Mouse (Mus musculus): ENCODE measurements around the gene Baz2a.
"Not testable (repeated sequence)": the region's sequence is repeated elsewhere in the genome, so short reads cannot be mapped to it uniquely, and the experiment has no call there.

Baz2a gene

DNA sequence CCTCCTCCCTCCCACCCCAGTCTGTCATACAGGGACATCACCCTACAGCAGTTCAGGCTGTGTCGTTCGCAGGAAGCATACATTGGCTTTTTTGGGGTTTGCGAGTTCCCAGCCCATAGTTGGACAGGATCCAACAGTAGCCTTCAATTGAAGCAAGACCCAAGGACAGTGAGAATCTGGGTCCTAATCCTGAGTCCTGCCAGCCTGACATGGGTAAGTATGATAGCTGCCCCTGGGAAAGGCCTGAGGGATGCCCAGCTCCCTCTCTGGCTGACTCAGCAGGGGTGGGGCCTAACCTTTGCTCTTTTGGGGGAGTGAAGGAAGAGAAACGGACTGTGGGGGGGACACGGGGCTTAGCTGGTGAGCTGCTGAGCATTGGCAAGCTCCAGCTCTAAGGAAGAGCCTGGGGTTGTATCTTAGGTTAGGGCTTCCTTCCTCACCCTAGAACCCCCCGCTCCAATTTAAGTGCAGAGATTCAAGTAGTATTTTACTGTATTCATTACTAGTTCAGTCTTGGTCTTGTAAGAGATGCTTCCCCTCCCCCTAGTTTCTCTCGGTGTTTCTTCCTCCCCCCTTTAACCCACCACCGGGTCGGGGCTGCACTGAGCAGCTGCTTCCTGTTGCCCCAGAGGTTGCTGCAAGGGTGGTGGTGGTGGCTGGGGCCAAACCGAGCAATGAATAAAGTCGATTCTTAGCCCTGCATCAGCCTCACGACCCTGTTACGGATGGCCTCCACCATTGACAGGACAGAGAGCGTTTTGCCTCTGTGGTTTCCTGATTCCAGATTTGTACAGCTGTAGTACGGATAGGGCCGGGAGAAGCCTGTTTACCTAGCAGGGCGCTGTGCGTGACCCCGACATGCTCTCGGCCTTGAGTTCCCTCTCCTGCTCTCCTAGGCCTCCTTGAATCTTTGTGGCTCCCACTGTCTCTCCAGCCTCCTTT lies at the start of gene Baz2a:
Gene Baz2a, plus strand, starts transcription at position 14 of the 942 bp plus-strand sequence.
- in situ Hi-C loops (cut with MboI, MseI) = loop anchor here (5.0 to 10.0 kb wide), 2 partner anchors 420 to 583 kb away; partner anchors contain the start of gene Suox

- in situ Hi-C loops (cut with MboI, MseI) = no loop called here
Observed at GRCm38 (mm10) chr10:128041636-128042035, 49.7 kb upstream of the Baz2a start.

GRCm38 (mm10) chr10:128042466-128042865 lies 48.9 kb upstream of the Baz2a start:
- in situ Hi-C loops (cut with MboI, MseI) = no loop called here

DNA sequence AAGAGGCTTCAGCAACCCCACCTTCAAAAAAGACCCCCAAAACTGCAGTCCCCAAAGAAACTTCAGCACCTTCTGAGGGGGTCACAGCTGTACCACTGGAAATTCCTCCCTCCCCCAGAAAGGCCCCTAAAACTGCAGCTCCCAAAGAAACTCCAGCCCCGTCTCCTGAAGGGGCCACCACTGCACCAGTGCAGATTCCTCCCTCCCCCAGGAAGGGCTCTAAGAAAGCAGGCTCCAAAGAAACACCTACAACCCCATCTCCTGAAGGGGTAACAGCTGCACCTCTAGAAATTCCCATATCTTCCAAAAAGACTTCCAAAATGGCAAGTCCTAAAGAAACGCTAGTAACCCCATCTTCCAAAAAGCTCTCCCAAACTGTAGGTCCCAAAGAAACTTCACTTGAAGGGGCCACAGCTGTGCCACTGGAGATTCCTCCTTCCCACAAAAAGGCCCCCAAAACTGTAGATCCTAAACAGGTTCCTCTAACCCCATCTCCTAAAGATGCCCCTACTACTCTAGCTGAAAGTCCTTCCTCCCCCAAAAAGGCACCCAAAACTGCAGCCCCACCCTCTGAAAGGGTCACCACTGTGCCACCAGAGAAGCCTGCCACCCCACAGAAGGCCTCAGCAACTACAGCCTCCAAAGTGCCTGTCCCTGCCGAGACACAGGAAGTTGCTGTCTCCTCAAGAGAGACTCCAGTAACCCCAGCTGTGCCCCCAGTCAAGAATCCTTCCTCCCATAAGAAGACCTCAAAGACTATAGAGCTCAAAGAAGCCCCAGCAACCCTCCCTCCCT lies 48.1 kb upstream of the Baz2a start:
- in situ Hi-C loops (cut with MboI, MseI) = no loop called here

DNA sequence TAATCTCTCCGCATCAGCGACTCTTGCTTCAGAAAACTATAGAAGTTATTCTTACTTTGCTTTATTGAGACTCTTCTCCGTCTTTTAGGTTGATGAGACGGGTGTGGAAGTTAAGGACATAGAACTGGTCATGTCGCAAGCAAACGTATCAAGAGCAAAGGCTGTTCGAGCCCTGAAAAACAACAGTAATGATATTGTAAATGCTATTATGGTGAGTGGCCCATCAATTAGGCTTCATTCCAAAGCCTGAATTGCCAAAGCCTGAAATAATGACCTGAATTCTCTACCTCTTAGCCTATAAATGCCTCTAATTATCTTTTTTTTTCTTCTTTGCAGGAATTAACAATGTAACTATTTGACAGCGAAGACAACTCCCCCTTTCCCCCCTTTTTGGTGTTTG lies 43.2 kb upstream of the Baz2a start:
- in situ Hi-C loops (cut with MboI, MseI) = loop anchor here (5.0 kb wide), 1 partner anchor 39 kb away; no protein-coding TSS in a partner anchor

DNA sequence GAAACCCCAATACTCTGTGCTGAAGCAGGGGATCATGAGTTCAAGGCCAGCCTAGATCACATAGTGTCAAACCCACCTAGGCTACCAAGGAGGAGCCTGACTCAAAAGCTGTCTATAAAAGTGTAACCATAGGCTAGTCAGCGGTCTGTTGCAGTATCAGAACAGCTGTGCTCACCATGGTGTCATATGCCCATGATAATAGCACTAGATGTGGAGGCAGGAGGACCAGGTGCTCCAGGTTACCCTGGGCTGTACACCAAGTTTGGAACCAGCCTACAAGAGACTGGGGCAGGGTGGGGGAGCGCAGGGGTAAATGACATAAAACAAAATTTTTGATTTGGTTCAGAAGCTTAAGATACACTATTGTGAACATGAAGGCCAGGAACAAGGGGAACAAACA lies 41.6 kb upstream of the Baz2a start:
- in situ Hi-C loops (cut with MboI, MseI) = loop anchor here (5.0 kb wide), 1 partner anchor 38 kb away; no protein-coding TSS in a partner anchor

- in situ Hi-C loops (cut with MboI, MseI) = no loop called here
Observed at GRCm38 (mm10) chr10:128050355-128050754, 41.0 kb upstream of the Baz2a start.

GRCm38 (mm10) chr10:128051589-128051988 lies 39.8 kb upstream of the Baz2a start:
- in situ Hi-C loops (cut with MboI, MseI) = no loop called here

DNA sequence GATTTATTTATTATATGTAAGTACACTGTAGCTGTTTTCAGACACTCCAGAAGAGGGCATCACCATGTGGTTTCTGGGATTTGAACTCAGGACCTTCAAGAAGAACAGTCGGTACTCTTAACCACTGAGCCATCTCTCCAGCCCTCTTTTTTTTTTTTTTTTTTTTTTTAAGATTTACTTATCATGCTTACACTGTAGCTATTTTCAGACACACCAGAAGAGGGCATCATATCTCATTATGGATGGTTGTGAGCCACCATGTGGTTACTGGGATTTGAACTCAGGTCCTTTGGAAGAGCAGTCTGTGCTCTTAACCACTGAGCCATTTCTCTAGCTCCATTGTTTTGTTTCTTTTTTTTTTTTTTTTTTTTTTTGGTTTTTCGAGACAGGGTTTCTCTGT lies 39.2 kb upstream of the Baz2a start:
- in situ Hi-C loops (cut with MboI, MseI) = not testable (repeated sequence)

DNA sequence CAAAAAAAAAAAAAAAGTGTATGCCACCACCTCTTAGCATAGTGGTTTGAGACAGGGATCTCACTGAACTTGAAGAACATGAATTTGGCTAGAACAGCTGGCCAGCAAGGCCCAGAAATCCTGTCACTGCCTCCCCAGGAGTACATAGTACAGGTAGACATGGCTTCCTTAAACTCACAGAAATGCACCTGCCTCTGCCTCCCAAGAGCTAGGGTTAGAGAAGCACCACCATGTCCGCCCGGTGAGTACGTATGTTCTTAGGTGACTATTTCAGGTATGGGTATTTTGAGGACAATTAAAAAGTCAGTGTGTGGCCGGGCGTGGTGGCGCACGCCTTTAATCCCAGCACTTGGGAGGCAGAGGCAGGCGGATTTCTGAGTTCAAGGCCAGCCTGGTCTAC lies 38.4 kb upstream of the Baz2a start:
- in situ Hi-C loops (cut with MboI, MseI) = no loop called here

DNA sequence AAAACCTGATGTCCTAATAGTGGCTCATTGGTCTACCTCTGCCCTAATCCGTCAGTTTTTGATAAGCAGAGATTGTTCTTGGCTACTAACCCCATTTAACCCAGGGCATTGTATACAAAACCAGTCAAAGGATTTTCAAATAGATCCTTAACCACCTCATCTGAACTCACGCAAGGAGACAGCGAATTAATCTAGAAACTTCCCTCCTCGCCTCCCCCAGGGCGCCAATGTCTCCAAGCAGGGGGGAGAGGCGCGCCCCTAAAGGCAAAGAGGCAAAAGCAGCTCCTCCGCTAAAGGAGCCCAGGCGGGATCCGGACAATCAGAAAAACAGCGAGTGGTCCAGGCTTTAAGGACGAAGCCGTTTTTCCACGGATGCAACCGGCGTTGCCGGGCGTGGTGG lies 33.2 kb upstream of the Baz2a start:
- in situ Hi-C loops (cut with MboI, MseI) = no loop called here

DNA sequence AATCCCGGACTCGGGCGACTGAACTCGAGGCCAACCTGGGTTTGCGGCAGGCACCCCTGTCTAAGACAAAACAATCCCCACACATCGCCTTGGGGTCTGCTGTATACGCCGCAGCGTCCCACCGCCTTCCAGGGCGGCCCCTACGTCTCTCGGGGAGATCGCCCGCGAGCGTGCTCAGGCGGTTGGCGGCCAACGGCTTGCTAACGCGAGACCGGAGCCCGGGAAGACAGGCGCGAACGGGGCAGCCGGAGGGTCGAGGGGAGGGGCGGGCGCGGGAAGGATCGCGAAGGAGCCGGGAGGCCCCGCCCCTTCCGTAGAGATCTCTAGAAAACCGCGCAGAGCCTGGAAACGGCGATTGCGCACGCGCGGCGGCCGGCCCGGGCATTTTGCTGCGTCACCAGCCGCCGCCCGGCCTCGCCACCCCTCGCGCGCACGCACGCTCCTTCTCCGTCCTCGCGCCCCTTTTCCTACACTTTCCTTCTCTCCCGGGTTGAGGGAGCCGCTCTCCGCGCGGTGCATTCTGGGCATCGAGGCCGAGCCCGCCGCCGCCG lies 32.7 kb upstream of the Baz2a start, which contains the start of gene Ptges3:
Gene Ptges3, plus strand, starts transcription at position 354 of the 551 bp plus-strand sequence.
- in situ Hi-C loops (cut with MboI, MseI) = no loop called here

DNA sequence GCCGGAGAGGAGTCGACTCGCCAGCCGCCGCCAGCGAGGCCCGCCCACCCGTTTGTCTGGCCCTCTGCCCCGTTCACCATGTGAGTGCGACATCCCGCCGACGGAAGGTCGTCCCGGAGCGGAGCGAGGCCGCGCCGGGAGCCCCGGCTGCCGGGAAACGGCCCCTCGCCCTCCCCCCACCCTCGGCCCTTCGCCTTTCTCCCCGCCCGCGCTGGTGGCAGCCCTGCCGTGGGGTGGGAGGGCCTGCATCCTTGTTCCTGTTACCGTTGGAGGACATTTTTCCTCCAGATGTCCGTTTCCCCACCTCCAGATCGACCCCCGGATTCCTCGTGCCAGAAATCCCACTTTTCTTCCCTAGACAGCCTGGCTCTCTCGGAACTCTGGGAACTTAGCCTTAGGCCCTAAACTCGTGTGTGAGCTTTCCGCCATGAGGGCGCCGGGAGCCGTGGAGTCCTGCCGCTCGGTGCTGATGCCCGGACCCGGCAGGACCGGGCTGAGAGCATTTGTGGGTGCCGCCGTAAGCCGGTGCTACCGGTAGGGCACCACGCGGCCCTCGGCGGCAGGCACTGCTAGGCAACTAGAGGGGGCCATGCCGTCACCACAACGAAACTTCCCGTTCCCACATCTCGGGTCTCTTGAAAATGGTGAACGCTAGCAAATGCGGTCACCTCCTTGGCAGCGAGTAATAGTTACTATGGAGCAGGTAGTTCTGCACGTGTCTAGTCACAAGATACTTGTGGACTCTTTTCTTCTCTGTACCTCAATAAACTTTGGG lies 32.0 kb upstream of the Baz2a start:
- in situ Hi-C loops (cut with MboI, MseI) = no loop called here

DNA sequence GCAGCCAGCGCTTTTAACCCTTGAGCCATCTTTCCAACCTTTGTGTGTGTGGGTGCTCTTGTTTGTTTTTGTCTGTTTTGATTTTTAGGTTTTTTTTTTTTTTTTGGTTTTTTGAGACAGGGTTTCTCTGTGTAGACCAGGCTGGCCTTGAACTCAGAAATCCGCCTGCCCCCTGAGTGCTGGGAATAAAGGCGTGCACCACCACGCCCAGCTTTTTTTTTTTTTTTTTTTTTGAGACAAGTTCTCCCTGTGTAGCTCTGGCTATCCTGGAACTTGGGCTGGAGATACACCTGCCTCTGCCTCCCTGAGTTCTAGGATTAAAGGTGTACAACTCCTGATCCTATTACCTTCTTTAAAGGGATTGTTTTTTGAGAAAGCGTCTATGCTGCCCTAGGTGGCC lies 30.3 kb upstream of the Baz2a start:
- in situ Hi-C loops (cut with MboI, MseI) = no loop called here

DNA sequence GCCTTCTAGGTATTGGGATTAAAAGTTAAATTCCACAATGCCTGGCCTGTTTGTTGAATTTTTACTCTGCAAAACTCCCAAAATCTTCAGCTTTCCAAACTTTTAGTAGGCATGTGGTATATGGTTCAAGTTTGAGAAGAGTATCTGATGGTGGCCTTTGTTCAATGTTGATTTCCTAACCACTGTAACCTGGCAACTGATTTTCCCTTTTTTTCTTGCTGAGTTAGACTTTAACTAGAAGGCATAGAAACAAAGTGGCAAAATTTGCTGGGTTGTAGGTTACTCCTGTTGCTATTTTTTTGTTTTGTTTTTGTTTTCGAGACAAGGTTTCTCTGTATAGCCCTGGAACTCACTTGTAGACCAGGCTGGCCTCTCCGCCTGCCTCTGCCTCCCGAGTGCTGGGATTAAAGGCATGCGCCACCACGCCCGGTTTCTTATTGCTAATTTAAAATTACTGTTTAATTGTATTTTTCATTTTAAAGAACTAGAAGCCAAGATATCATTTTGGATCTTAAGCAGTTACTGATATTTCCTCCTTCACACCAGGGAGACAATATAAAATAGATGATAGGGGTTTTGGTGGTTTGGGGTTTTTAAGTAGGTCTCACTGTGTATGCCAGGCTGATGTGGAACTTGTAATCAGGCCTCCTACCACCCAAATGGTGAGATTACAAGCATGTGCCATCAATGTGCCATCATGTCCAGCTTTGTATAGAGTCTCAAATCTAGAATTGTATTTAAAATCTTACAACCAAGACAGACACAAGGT lies 29.0 kb upstream of the Baz2a start:
- in situ Hi-C loops (cut with MboI, MseI) = no loop called here

DNA sequence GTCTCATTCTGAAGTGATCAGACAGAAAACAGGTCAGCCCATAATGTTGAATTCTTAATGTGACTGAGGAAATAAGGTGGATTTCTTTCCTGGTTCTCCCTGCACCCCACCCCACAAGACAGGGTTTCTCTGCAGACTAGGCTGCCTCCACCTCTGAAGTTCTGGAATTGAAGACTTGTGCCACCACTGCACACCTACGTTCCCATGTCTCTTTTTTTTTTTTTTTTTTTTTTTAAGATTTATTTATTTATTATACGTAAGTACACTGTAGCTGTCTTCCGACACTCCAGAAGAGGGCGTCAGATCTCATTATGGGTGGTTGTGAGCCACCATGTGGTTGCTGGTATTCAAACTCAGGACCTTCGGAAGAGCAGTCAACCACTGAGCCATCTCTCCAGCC lies 25.3 kb upstream of the Baz2a start:
- in situ Hi-C loops (cut with MboI, MseI) = no loop called here

GRCm38 (mm10) chr10:128069201-128069600 lies 22.2 kb upstream of the Baz2a start:
- in situ Hi-C loops (cut with MboI, MseI) = no loop called here

- in situ Hi-C loops (cut with MboI, MseI) = not testable (repeated sequence)
Observed at GRCm38 (mm10) chr10:128070432-128070831, 20.9 kb upstream of the Baz2a start.

DNA sequence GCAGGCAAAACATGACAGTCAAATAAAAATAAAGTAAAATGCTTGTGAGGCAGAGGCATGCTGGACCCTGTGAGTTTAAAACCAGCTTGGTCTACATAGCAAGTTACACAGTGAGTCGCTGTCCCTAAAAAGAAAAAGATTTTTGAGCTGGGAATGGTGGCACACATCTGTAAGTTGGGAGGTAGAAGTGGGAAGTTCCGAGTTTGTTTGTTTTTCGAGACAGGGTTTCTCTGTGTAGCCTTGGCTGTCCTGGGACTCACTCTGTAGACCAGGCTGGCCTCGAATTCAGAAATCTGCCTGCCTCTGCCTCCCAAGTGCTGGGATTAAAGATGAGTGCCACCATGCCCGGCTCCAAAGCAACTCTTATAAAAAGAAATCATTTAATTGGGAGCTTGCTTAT lies 13.1 kb upstream of the Baz2a start:
- in situ Hi-C loops (cut with MboI, MseI) = not testable (repeated sequence)

DNA sequence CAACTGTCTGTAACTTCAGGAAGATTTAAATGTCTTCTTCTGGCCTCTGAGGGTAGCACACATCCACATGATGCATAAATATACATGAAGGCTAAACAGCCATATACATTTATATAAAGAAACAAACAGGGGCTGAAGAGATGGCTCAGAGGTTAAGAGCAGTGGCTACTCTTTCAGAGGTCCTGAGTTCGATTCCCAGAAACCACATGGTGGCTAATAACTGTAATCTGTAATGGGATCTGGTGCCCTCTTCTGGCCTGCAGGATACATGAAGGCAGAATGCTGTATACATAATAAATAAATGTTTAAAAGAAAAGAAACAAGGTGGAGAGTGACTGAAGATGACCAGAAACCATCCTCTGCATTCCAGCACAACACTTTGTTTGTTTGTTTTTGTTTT lies 10.9 kb upstream of the Baz2a start:
- in situ Hi-C loops (cut with MboI, MseI) = loop anchor here (10.0 kb wide), 1 partner anchor 566 kb away; the partner anchor contains the start of gene Ndufa4l2

All from T-helper 1 cell (primary cell).